Mouse (Mus musculus) granulocyte monocyte progenitor cell, adult 5-6 weeks (primary cell): ENCODE measurements around the gene Ttn. TPM values are rescaled to one million over a fixed set of nuclear protein-coding genes. Genes with fewer than 3 reads are reported as not detected.

Experiments used
- ATAC-seq: replicated peaks from 2 replicates; pipeline ENCODE4 v1.8.0; 2016; ENCODE audit warnings: mild to moderate bottlenecking, moderate TSS enrichment, inconsistent platforms; ENCODE audit not compliant: poor library complexity, severe bottlenecking
- total RNA-seq, 2 experiments: library from RNA; stranded (forward) in 1 of 2; stranded (reverse) in 1 of 2; fragments of 200-712, 200-1000 nt in 1 of 2; fragments of >200 nt in 1 of 2; fragmentation: Nextera tagmentation in 1 of 2; gene quantifications; 2 replicates each; pipeline ENCODE4 v1.2.3; 2014 to 2017

Gene Ttn
- total RNA-seq, 2 experiments from 2014 or later, result under 0.01 TPM; not detected in 1

DNA sequence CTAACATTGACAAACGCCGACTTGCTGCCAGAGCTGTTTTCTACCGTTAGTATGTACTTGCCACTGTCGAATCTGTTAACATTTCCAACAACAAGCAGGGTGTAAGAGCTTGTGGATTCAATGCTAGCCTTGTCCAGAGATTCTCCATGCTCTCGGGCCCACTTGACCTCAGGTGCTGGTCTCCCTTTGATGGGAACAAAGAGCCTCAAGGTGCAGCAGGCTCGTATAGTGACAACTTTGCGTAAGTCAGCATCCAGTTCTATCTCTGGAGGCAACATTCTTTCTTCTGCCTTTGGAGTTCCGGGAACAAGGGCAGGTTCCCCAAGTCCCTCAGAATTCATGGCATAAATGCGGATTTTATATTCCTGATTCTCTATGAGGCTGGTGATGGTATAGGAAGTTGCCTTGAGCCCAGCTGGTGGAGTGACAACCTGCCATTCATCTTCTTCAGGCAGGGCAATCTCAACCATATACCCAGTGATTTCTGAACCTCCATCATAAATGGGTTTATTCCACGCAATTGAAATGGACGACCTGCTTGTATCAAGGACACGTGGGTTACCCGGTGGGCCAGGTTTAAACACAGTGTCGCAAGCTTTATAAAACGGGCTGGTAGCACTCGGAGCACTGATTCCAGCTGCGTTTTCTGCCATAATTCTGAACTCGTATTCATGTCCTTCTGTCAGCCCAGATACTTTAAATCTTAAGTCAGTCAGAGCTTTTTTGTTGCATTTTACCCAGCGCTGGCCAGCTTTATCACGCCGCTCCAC is 232.8 kb downstream of the Ttn start:
- no peak for ATAC-seq

DNA sequence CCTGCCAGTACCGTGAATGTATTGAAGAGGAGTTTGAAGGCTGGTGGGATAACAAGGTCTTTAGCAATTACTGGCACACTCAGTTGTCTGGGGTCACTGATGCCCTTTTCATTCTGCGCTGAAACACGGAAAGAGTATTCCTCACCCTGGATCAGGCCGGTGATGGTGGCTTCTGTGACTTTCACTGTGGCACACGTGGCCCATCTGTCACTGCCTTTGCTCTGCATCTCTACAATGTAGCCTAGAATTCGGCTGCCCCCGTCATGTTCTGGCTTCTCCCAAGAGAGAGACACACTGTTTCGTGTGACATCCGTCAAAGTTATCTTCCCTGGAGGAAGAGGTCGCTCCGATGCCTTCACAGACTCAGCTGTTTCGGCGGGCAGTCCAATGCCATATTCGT is 233.7 kb downstream of the Ttn start:
- ATAC-seq, result no peak

DNA sequence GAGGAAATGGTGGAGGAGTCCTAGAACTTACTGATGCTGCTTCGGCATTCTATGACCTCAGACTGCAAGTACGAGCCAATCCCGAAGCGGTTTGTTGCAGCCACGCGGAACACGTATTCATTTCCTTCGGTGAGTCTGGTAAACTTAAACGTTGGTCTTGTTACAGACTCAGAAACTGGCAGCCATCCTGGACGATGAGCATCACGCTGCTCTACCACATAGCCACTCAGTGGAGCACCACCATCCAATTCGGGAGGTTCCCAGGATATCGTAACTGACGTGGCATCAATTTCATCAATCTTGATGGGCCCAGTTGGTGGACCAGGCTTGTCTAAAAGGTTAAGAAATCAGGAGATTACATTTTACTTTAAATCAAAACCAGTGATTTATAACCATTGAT is 262.7 kb downstream of the Ttn start:
- ATAC-seq, result no peak

DNA sequence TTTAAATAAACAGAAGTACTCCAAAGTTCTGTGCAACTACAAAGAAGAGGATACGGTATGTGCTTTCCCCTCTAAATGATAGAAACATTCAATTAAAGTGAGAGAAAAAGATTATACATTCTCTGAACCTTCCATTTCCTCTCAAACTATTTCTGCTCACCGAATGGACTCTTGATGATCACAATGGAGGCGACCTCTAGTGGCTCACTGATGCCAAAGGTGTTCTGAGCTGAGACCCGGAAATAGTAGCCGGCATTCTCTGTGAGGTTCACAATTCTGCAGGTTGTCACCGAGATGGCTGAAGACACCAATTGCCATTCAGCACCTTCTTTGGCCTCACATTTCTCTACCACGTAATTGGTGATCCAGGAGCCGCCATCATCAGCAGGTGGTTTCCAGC is 267.4 kb downstream of the Ttn start:
- ATAC-seq, result no peak

DNA sequence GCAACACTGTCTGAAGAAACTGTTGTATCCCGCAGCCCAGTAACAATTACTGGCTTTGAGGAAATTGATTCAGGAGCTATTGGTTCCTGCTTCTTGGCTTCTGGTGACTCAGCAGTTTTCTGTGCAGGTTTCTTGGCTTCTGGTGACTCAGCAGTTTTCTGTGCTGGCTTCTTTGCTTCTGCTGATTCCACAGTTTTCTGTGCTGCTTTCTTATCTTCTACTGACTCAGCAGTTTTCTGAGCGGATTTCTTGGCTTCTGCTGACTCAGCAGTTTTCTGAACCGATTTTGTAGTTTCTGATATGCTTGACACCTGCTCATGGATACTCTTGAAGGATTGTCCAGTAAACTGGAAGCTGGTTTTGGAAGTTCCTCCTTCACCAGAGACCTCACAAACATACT is 273.8 kb downstream of the Ttn start:
- ATAC-seq, result no peak

DNA sequence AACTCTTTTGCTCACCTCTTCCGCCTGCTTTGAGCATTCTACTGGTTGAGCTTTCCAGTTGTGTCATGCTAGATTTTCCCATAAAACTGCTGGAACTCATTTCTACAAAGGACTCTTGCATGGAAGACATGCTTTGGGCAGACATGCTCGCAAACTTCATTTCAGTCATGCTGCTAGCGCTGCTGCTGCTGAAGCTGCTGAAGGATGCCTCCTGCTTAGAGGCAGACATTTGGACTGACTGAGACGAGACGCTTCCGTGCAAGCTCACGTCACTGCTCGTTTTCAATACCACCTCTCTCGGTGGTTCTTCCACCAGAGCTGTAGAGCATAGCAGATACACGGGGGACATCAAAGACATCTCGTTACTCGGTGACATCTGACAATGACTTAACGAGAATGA is 276.7 kb downstream of the Ttn start:
- no peak for ATAC-seq

DNA sequence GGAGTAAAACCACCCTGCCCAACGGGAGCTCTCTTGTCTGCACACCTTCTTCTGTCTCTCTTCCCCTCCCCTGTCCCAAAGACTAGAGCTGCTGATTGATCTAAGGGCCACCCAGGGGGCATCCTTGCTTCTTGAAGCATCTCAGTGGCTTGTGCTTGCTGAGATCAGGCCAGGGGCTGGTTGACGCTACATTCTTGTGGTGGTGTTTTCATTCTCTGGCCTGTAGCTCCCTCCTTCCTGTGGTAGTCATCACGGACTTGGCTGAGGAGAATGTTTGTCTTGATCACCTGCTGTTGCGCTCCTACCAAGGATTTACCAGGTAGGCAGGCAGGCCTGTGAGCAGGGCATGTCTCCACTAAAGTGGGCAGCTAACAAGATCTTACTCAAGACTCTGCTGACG is 279.6 kb downstream of the Ttn start:
- no peak for ATAC-seq

DNA sequence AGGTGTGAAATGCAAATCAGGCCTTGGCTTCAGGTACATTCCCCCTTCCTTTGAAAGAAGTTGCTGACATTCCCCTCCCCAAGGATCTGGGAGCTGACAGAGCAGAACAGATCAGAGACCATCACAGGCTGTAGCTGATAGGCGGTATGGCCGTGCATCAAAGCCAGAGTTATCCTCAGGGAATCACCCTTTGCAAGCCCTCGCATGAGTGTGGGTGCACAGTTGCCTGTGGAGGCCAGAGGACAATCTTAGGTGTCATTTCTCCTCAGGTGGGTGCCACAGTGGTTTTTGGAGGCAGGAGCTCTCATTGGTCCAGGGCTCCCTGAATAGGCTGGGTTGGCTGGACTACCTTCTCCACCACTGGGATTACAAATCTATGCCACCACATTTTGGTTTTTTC is 280.2 kb downstream of the Ttn start:
- no peak for ATAC-seq

- ATAC-seq, result peak; percentile 22; the same call in 1 of the 2 replicates
Observed at GRCm38 (mm10) chr2:76695290-76695689, 287.1 kb downstream of the Ttn start.

- no peak for ATAC-seq
Observed at GRCm38 (mm10) chr2:76693765-76694164, 288.6 kb downstream of the Ttn start.

DNA sequence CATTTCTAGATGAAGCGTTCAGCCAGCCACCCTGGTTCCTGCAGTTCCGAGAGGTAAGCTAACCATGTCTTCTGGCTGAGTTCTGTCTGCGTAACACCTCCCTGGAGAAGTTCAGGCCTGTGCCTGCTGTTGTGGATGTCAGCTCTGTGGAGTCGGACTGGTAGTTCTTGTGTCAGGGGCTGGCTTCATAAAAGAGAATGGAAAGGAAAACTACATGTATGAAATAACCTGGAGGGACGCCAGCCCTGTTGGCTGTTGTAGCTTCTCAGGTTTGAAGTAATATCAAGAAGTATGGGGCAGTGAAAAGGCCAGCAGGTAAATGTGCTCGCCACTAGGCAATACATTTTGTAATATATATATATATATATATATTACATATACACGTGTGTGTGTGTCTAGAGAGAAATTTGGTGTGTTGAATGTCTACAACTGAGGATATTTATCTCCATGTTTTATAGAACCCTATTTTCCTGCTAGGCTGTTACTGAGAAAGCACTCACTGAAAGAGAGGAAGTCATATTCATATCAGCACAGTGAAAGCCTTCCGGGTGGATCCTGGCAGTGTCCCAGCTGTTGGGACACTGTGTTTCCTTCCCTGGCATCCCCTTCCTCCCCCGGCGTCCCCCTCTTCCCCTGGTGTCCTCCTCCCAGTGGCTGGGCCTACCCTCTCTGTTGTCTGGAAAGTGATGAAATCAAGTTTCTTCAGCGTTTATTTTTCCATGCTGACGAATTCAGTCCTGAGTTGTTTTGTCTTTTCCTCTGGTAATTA is 291.7 kb downstream of the Ttn start:
- ATAC-seq, result peak; percentile 99

DNA sequence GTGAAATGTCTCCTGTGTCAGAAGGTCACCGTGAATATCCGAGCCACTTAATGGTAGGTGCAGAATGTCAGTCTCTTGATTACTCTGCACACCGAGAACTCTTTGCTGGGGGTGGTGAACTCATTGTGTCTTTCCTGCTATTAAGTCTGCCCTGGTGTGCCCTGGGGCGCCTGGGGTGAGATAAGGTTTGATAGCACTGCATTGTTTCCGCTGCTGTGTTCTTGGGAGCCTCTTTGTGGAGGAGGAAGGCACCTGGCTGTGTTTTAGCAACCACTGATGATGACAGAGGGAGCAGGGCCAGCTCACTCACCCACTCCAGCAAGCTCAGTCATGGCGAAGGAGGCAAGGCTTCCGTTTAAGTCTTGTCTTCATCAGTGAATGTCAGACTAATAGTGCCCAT is 294.2 kb downstream of the Ttn start:
- ATAC-seq, result no peak

DNA sequence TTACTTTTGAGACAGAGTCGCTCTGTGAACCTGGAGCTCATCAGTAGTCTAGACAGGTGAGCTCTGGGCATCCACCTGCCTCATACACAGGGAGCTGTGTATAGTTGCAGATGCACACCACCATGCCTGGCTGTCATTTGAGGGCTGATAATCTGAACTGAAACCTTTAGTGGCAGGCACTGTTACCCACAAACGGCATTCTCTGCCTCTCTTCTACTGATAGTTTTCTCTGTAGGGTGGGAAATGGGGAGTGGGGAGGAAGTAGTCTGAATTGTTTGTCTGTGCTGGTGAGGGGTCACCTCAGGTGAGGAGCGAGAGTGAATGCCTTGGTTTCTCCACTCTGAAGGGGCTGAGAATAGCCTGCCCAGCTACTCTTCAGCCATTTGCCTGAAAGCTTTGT is 294.7 kb downstream of the Ttn start:
- no peak for ATAC-seq

GRCm38 (mm10) chr2:76686986-76687385 is 295.4 kb downstream of the Ttn start:
- no peak for ATAC-seq

GRCm38 (mm10) chr2:76682301-76682700 is 300.0 kb downstream of the Ttn start:
- no peak for ATAC-seq

- 0 out of 2 replicates have a peak, but pooled peaks have one; percentile 16 for ATAC-seq
Observed at GRCm38 (mm10) chr2:76676401-76677226, 305.7 kb downstream of the Ttn start.

DNA sequence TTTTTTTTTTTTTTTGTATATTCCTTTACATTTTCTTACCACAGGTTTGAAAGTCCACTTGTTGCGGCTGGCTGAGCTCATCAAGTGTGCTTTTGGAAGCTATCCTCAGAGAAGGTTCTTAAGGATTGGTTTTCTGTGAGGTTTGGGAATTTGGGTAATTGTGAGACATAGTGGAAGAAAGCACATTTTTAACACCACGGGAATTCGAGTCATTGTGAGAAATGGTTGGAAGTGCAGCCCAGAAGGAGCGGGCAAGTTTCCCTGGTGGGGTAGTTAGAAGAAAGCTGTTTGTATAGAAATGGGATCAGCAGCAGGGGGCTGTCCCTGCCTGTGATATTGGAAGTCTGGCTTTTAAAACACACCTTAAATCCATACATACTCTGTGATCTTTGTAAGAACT is 306.4 kb downstream of the Ttn start:
- ATAC-seq, result no peak

DNA sequence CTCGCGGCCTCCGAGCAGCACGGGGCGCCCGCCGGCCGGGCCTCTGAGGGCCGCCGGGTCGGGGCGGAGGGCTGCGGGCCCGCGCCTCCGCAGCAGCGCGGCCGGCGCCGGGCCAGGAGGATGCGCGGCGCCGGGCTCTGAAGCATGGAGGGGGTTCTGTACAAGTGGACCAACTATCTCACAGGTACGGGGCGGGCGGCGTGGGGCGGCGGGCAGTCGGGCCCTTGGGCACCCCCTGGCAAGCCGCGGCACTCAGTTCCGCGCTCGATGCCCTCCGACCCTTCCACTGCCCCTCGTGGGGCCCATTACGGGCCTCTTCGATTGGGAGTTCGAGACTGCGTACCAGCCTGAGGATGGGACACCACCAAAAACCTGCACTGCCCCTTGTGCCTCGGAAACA is 306.9 kb downstream of the Ttn start:
- no peak for ATAC-seq

- peak; percentile 59 for ATAC-seq
Observed at GRCm38 (mm10) chr2:76674725-76675427, 307.5 kb downstream of the Ttn start, which contains the start of gene Plekha3. Plekha3 (plus strand) TSS chr2:76675281.

GRCm38 (mm10) chr2:76673472-76674081 is 308.8 kb downstream of the Ttn start:
- ATAC-seq, result peak; percentile 35
